Mouse (Mus musculus) left cerebral cortex, postnatal 14 days (tissue): Measurements from ENCODE around the gene Ltb4r2. TPM values are rescaled to one million over a fixed set of nuclear protein-coding genes. Genes with fewer than 3 reads are reported as not detected.
"Not testable (repeated sequence)": the region's sequence is repeated elsewhere in the genome, so short reads cannot be mapped to it uniquely, and the experiment has no call there.

Source experiments
- DNase-seq, 2 experiments: peaks; one replicate each; pipeline ENCODE4 v3.0.0; 2021 to 2022; ENCODE audit warnings: low spot score in 2 of 2, mixed read lengths in 1 of 2
- intact Hi-C: fragments of 180-260 bp; cut with DNase I; formaldehyde crosslinking; loops from one replicate; pipeline ENCODE4 v1.15.1; 2025
- total RNA-seq, 2 experiments: library from RNA; stranded (reverse); gene quantifications; 2 replicates each; pipeline ENCODE4 v1.2.3; 2021

Ltb4r2 gene
- total RNA-seq, 2 experiments from 2014 or later: 0.22 to 0.42 TPM

DNA sequence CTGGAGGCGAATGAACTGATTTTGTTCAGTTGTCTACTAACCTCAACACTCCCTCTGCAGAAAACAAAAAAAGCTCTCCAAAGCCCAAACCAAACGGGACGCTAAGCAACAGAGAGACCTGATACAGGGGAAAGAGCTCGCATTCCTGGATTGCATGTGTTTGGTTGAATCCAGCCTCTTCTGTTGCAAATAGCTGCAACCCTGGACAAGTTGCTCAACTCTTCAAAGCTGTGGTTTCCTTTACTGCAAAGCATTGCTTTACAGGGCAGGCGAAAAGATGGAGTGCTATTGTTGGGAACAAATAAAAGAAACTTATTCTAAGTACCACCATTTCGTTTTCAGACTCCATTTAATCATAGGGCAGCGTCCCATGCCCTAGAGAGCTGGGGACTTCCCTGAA lies 26.4 kb upstream of the Ltb4r2 start:
- DNase-seq: no peak
- intact Hi-C loops: no loop called here

DNA sequence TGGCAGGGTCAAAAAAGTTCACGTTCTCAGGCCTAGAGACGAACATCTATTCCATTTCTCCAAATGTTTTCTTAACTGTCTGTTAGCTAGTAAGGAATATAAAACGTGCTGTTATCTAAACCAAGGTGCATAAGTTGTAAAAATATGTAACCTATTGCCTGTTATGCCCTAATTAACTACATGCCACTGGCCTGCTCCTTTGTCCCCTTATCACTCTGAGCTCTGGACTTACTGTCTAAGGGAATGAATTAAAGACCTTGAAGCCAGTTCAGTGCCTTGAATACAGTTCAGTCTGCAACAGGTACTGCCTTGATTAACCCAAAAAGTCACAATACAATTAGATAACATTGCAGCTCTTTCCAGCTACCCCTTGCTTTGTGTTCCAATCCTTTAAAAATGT lies 25.9 kb upstream of the Ltb4r2 start:
- intact Hi-C loops: no loop called here
- DNase-seq: no peak

DNA sequence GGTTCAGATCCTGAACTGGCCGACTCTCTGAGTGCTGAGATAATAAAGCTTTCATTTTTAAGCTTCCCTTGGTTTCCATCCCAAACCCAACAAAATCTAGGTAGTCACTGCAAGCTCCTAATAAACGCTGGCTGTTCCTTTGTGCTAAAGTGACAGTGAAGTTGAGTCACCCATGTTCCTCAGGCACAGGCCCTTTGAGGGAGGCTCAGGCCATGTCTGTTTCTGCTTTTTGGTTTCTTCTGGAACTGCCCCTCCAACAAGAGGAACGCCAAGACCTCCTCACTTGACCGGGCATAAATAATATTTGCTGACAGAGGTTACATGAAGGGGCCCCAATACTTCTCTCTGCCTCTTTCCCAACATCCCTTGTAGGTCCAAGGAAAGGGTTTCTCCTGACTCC lies 25.5 kb upstream of the Ltb4r2 start:
- no peak for DNase-seq
- intact Hi-C loops: no loop called here

DNA sequence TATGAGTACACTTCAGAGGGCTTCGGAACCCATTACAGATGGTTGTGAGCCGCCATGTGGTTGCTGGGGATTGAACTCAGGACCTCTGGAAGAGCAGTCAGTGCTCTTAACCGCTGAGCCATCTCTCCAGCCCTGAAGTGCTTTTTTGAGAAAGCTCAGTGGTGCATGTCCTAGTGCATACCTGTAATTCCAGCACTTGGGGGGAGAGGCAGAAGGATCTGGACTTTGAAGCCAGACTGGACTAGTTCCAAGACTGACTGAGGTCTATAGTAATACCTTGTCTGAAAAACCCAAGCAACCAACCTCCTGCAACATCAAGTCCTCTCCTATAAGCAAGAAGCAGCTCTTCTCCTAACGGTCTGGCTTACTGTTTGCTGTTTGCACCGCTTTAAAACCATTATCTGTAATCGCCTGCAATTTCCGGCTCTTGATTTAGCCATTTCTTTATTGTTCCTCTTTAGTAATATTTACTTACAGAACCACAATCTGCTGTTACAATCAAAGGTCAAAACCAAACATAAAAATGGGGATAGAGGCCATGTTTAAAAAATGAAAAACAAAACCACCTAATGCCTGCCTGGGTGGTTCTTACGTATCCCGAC lies 24.0 kb upstream of the Ltb4r2 start:
- no peak for DNase-seq
- intact Hi-C loops: no loop called here

GRCm38 (mm10) chr14:55743711-55744110 lies 17.5 kb upstream of the Ltb4r2 start:
- peak; percentile 86 to 93 for DNase-seq
- intact Hi-C loops: loop anchor here (1.0 kb wide), 1 partner anchor 61 kb away; no protein-coding TSS in a partner anchor

GRCm38 (mm10) chr14:55745180-55745860 lies 15.9 kb upstream of the Ltb4r2 start, which contains the start of the genes Dhrs1 and Nop9:
Gene Dhrs1 (minus strand): TSS chr14:55745690.
Gene Nop9 (plus strand): TSS chr14:55745693.
- DNase-seq: peak; percentile 61 to 84
- intact Hi-C loops: no loop called here

DNA sequence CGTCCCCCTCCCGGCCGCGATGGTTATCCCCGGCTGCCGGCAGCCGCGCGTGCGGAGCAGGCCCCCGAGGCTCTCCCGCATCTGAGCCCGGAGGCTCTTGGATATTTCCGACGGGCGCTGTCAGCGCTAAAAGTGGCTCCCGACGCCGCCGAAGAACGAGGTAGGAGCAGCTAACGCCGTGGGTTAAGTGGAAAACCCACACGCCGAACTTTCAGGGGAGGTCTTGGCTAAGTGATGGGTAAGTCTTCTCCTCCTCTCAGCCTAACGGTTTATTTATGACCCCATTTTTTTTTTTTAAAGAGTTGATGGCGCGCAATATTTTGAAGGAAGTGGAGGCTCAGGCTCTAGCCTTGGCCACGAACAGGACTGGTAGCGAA lies 15.4 kb upstream of the Ltb4r2 start:
- DNase-seq: no peak
- intact Hi-C loops: no loop called here

GRCm38 (mm10) chr14:55747051-55747847 lies 14.0 kb upstream of the Ltb4r2 start:
- intact Hi-C loops: no loop called here

DNA sequence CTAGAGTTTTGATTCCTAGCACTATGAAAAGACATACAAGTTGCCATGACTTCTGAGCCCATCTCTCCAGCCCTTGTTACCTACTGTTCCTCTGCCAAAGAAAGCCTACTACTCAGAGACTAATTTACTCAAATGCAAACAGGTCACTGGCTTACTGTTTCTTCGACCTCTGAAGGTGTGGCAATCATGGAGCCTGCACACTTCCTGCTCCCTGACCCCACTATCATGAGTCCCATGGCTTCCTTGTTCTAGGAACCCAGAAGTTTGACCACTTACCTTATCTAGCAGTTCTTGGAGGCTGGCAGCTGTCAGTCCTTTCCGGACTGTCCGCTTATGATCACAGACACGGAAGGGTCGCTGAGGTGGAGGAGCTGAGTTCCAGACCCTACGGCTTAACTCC lies 3.7 kb upstream of the Ltb4r2 start:
- DNase-seq: no peak
- intact Hi-C loops: no loop called here

More at GRCm38 (mm10) chr14:55747051-55747847, 14.0 kb upstream of the Ltb4r2 start:
- no peak for DNase-seq

GRCm38 (mm10) chr14:55758363-55758784 lies 2.9 kb upstream of the Ltb4r2 start, which contains the start of gene Cideb:
Gene Cideb (minus strand): TSS chr14:55758458.
- intact Hi-C loops: no loop called here
- peak; percentile 55 to 61 for DNase-seq

GRCm38 (mm10) chr14:55760156-55760555 lies 1.1 kb upstream of the Ltb4r2 start:
- intact Hi-C loops: not testable (repeated sequence)

GRCm38 (mm10) chr14:55762001-55762821 lies 983 bp downstream of the Ltb4r2 start:
- peak; percentile 42 to 60 for DNase-seq
- intact Hi-C loops: no loop called here

More at GRCm38 (mm10) chr14:55760156-55760555, 1.1 kb upstream of the Ltb4r2 start:
- DNase-seq: peak; percentile 90 to 91

DNA sequence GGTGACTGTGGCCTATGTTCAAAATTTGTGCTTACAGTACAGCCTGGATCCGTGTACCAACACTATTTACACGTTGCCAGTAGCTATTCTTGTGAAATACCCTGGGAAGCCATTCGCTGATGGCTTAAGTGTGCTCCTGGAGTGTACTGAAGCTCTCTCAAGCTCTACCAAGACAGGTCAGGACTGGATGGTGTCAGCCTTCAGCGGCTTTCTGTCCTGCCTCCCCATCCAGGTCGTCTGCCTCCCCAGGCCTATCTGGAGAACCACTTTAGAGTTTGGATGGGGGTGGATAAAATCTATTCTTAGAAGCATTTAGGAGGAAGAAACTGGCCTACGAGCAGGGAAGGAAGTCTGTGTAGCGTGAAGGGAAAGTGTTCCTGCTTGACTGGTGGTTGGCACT lies 1.9 kb downstream of the Ltb4r2 start:
- DNase-seq: no peak
- intact Hi-C loops: no loop called here

DNA sequence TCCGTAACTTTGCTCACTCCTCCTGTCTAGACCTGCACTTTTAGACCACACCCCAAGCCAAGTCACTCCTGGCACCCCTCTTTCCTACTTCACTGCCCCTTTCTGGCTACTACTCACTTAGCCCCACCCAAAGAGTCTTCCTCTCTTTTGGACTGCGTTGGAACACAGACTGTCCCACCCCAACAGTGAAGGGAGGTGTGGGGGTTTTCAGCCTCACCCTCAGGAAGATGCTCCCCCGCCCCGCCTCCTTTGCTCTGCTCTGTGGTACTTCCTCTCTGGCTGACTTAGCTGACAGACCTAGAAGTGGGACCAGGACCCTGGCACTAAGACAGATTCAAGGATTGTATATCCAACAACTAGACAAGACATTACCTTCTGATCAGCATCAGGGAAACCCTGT lies 4.5 kb downstream of the Ltb4r2 start, which contains the start of gene Ltb4r1:
Gene Ltb4r1 (plus strand): TSS at position 267 of the 400 bp plus-strand sequence.
- intact Hi-C loops: loop anchor here (5.0 kb wide), 1 partner anchor 152 kb away; no protein-coding TSS in a partner anchor
- no peak for DNase-seq

GRCm38 (mm10) chr14:55767519-55768414 lies 6.5 kb downstream of the Ltb4r2 start:
- DNase-seq: peak in 1 of 2 experiments; percentile 33
- intact Hi-C loops: loop anchor here (5.0 kb wide), 1 partner anchor 150 kb away; no protein-coding TSS in a partner anchor

GRCm38 (mm10) chr14:55768555-55768954 lies 7.3 kb downstream of the Ltb4r2 start:
- intact Hi-C loops: loop anchor here (5.0 kb wide), 1 partner anchor 149 kb away; no protein-coding TSS in a partner anchor
- DNase-seq: no peak

GRCm38 (mm10) chr14:55769087-55769703 lies 8.0 kb downstream of the Ltb4r2 start:
- no peak for DNase-seq
- intact Hi-C loops: loop anchor here (5.0 kb wide), 1 partner anchor 148 kb away; no protein-coding TSS in a partner anchor
